Mouse (Mus musculus) small intestine, adult 2 months (tissue): ENCODE results near the gene Eed. TPM values are rescaled to one million over a fixed set of nuclear protein-coding genes. Genes with fewer than 3 reads are reported as not detected.
A peak's percentile ranks its signal among the peaks of the same experiment; 100 is the strongest.

Experiments used
- H3K27ac ChIP-seq: fragments of 200-500 bp; 2 replicates; pipeline ENCODE4 v1.5.1; 2012; ENCODE audit warnings: low read depth, low read length, control low read depth, inconsistent platforms; ENCODE audit not compliant: insufficient read depth
- H3K27me3 ChIP-seq: fragments of 200-500 bp; 2 replicates; pipeline ENCODE4 v1.6.1; 2012; ENCODE audit warnings: mild to moderate bottlenecking, moderate library complexity, low read length, inconsistent platforms; ENCODE audit not compliant: control insufficient read depth, insufficient read depth
- H3K36me3 ChIP-seq: fragments of 200-500 bp; 2 replicates; pipeline ENCODE4 v1.6.1; 2012; ENCODE audit warnings: mild to moderate bottlenecking, low read length, control low read depth, inconsistent platforms; ENCODE audit not compliant: control insufficient read depth, insufficient read depth
- H3K4me1 ChIP-seq: fragments of 200-500 bp; 2 replicates; pipeline ENCODE4 v1.6.1; 2012; ENCODE audit warnings: low read length, inconsistent platforms, mixed read lengths; ENCODE audit not compliant: control insufficient read depth, insufficient read depth, insufficient read length
- H3K4me3 ChIP-seq: fragments of 200-500 bp; 2 replicates; pipeline ENCODE4 v1.5.1; 2012; ENCODE audit warnings: low read depth, mild to moderate bottlenecking, control low read depth, inconsistent platforms, low read length, moderate library complexity
- CTCF ChIP-seq: fragments of 200-500 bp; IDR thresholded peaks from 2 replicates; pipeline ENCODE4 v1.5.1; 2012; ENCODE audit warnings: low read depth, mild to moderate bottlenecking, control low read depth, inconsistent platforms, low read length, moderate library complexity, mixed read lengths; ENCODE audit not compliant: insufficient replicate concordance, insufficient read length; ENCODE audit errors: extremely low read depth
- POLR2A ChIP-seq: fragments of 200-500 bp; IDR thresholded peaks from 2 replicates; pipeline ENCODE4 v1.6.1; 2012; ENCODE audit warnings: low read depth, mild to moderate bottlenecking, control low read depth, inconsistent platforms, low read length, moderate library complexity
- WGBS: fragments of 180-500 bp; shearing (Covaris S2); methylation state at CpG from one replicate; pipeline ENCODE4 v1.1.7; 2018; 5-methylcytosine and 5-hydroxymethylcytosine counted together
- polyA plus RNA-seq: library from polyadenylated mRNA; depleted of rRNA; stranded (reverse); fragments of >200 nt; gene quantifications from 2 replicates; pipeline ENCODE4 v1.2.3, GENCODE M21; 2012

The Eed gene
- polyA plus RNA-seq, 1 experiment: 17.0 TPM

- Histone ChIP-seq H3K4me1 (peaks cover 15% of the 10 kb centered on the region), H3K4me3 (no peak overlapping the region), H3K36me3 (no peaks in the 10 kb centered on the region), H3K27ac (peak overlapping the region; percentile 75), H3K27me3 (no peaks in the 10 kb centered on the region)
- no peak for TF ChIP-seq POLR2A
- TF ChIP-seq CTCF: no peak
- WGBS: 23% methylated on average over 10 of the region's 10 CpGs
Measured at GRCm38 (mm10) chr7:90019570-90019969, 38.8 kb upstream of the Eed start.

- TF ChIP-seq CTCF (no peak), POLR2A (no peak)
- H3K4me1 ChIP-seq: peaks cover 6% of the 10 kb centered on the region; the same call in 1 of the 2 replicates
- H3K27me3 ChIP-seq: no peaks in the 10 kb centered on the region
- H3K36me3 ChIP-seq: no peaks in the 10 kb centered on the region
- no peak overlapping the region for H3K4me3 ChIP-seq
- 26% methylated on average over 5 of the region's 5 CpGs for WGBS
- no peak overlapping the region for H3K27ac ChIP-seq
Measured at GRCm38 (mm10) chr7:90016930-90017588, 36.3 kb upstream of the Eed start.

DNA sequence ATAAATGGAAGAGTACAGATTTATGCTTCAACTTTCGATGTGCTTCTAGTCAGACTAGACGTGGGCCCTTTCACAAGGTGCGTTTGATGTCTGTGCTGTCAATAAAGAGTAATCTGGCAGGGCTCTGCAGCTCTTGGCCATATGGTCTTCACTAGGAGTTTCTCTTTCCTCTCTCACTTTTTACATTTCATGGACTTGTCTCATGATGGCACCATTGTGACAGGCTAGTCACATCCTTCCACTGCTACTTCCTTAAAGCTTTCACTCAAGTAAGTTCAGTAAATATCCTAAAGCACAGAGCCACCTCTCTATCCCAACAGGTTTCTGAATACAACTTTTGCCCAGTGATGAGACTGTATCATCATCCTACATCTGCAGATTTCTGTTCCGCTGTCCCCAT lies 35.7 kb upstream of the Eed start:
- Histone ChIP-seq H3K4me3 (no peak overlapping the region), H3K27me3 (no peaks in the 10 kb centered on the region), H3K4me1 (peaks cover 6% of the 10 kb centered on the region; the same call in 1 of the 2 replicates), H3K27ac (no peak overlapping the region), H3K36me3 (no peaks in the 10 kb centered on the region)
- TF ChIP-seq CTCF (no peak), POLR2A (no peak)
- 51% methylated on average over 4 of the region's 4 CpGs for WGBS

- 74% methylated on average over 8 of the region's 8 CpGs for WGBS
- Histone ChIP-seq H3K36me3 (no peaks in the 10 kb centered on the region), H3K4me3 (no peak overlapping the region), H3K27ac (no peak overlapping the region), H3K27me3 (no peaks in the 10 kb centered on the region), H3K4me1 (peaks cover 4% of the 10 kb centered on the region; the same call in 1 of the 2 replicates)
- TF ChIP-seq POLR2A (no peak), CTCF (no peak)
Measured at GRCm38 (mm10) chr7:90006667-90007653, 26.2 kb upstream of the Eed start.

DNA sequence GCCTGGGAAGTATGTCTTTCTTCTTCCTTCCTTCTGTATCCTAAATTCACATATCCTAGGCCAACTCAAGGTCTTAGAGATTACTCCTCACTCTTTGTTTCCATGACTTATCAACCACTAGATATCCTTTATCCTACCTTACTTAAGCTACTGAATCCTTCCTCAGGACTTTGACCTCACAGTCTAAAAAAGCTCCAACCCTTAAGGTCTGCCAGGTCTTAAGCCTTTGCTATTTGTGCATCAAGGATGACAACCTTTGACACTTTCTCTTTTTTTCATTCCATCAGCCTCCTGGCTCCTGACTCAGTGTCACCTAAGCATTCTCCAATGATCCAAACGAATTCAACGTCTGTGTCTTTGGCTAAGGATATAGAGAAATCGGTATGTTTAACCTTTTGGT lies 24.0 kb upstream of the Eed start:
- H3K4me1 ChIP-seq: peaks cover 4% of the 10 kb centered on the region; the same call in 1 of the 2 replicates
- no peak overlapping the region for H3K27ac ChIP-seq
- no peaks in the 10 kb centered on the region for H3K27me3 ChIP-seq
- H3K36me3 ChIP-seq: no peaks in the 10 kb centered on the region
- H3K4me3 ChIP-seq: no peak overlapping the region
- TF ChIP-seq CTCF (no peak), POLR2A (no peak)
- WGBS: 94% methylated on average over 3 of the region's 3 CpGs

GRCm38 (mm10) chr7:90002375-90002774 lies 21.6 kb upstream of the Eed start:
- Histone ChIP-seq H3K4me3 (no peak overlapping the region), H3K36me3 (no peaks in the 10 kb centered on the region), H3K4me1 (peaks cover 4% of the 10 kb centered on the region; the same call in 1 of the 2 replicates), H3K27me3 (no peaks in the 10 kb centered on the region), H3K27ac (no peak overlapping the region)
- 44% methylated on average over 2 of the region's 2 CpGs for WGBS
- no peak for TF ChIP-seq POLR2A

DNA sequence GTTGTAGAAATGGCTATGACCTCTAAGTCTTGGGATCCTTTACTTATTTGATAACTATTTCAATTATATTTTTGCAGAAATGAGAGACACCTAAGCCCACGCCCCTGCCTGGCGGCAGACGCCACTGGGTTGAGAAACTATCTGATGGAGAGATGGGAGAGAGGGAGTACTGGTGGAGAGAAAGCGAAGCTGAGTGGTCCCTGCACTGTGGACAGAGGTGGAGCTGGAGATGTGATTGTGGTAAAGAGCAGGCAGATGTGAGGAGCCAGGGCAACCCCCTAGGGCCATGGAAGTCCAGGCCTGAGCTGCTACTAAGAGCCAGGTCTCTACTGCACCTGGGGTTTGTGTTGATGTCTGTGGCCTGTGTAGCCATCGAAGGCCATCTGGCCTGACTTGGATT lies 18.7 kb upstream of the Eed start:
- H3K27me3 ChIP-seq: no peaks in the 10 kb centered on the region
- no peak overlapping the region for H3K27ac ChIP-seq
- H3K4me1 ChIP-seq: no peaks in the 10 kb centered on the region
- H3K36me3 ChIP-seq: no peaks in the 10 kb centered on the region
- WGBS: 98% methylated on average over 5 of the region's 5 CpGs
- H3K4me3 ChIP-seq: no peak overlapping the region
- TF ChIP-seq CTCF (no peak), POLR2A (no peak)
